Mouse (Mus musculus): ENCODE results near the gene Ccdc141. TPM values are rescaled to one million over a fixed set of nuclear protein-coding genes. Genes with fewer than 3 reads are reported as not detected.

The Ccdc141 gene
- polyA plus RNA-seq, 1 experiment from 2014 or later = 7.1 TPM

GRCm38 (mm10) chr2:77173821-77174220 lies 3.4 kb upstream of the Ccdc141 start:
- Histone ChIP-seq H3K27ac (replicated peaks) (no peak overlapping the region), H3K36me3 (no peaks in the 10 kb centered on the region), H3K27me3 (replicated peaks) (no peaks in the 10 kb centered on the region), H3K4me2 (no peak overlapping the region), H3K4me1 (peaks cover 41% of the 10 kb centered on the region), H3K4me3 (replicated peaks) (no peak overlapping the region), H3K9me3 (replicated peaks) (no peaks in the 10 kb centered on the region), H3K9ac (replicated peaks) (no peak overlapping the region)
- ATAC-seq (ENCODE audit: low FRiP score) = no peak
- WGBS = 88% methylated on average over 6 of the region's 6 CpGs

GRCm38 (mm10) chr2:77173366-77173765 lies 2.9 kb upstream of the Ccdc141 start:
- H3K36me3 ChIP-seq = no peaks in the 10 kb centered on the region
- no peak overlapping the region for H3K4me2 ChIP-seq
- no peak overlapping the region for H3K4me3 ChIP-seq (replicated peaks)
- H3K27ac ChIP-seq (replicated peaks) = no peak overlapping the region
- 42% methylated on average over 6 of the region's 6 CpGs for WGBS
- H3K27me3 ChIP-seq (replicated peaks) = no peaks in the 10 kb centered on the region
- H3K9me3 ChIP-seq (replicated peaks) = no peaks in the 10 kb centered on the region
- H3K4me1 ChIP-seq = peaks cover 41% of the 10 kb centered on the region
- ATAC-seq (ENCODE audit: low FRiP score) = no peak
- no peak overlapping the region for H3K9ac ChIP-seq (replicated peaks)

GRCm38 (mm10) chr2:77172241-77172671 lies 1.8 kb upstream of the Ccdc141 start:
- ATAC-seq (ENCODE audit: low FRiP score) = peak; percentile 33

GRCm38 (mm10) chr2:77171444-77172240 lies 1.2 kb upstream of the Ccdc141 start:
- peak overlapping the region; percentile 3; the same call in 1 of the 2 replicates for H3K27ac ChIP-seq (replicated peaks)

More at GRCm38 (mm10) chr2:77172241-77172671, 1.8 kb upstream of the Ccdc141 start:
- H3K4me3 ChIP-seq (replicated peaks) = no peak overlapping the region
- H3K36me3 ChIP-seq = no peaks in the 10 kb centered on the region
- H3K9me3 ChIP-seq (replicated peaks) = no peaks in the 10 kb centered on the region
- no peaks in the 10 kb centered on the region for H3K27me3 ChIP-seq (replicated peaks)
- 48% methylated on average over 10 of the region's 10 CpGs for WGBS
- H3K9ac ChIP-seq (replicated peaks) = no peak overlapping the region
- H3K4me2 ChIP-seq = 0 out of 2 replicates have a peak overlapping the region, but pooled peaks have one; percentile 13
- H3K27ac ChIP-seq (replicated peaks) = peak overlapping the region; percentile 3
- peaks cover 41% of the 10 kb centered on the region for H3K4me1 ChIP-seq

GRCm38 (mm10) chr2:77169916-77170632 lies 362 bp downstream of the Ccdc141 start:
- Histone ChIP-seq H3K4me2 (peak overlapping the region; percentile 72), H3K4me1 (peaks cover 41% of the 10 kb centered on the region), H3K9me3 (replicated peaks) (no peaks in the 10 kb centered on the region), H3K27ac (replicated peaks) (peak overlapping the region; percentile 33; the same call in 1 of the 2 replicates), H3K9ac (replicated peaks) (peak overlapping the region; percentile 43), H3K27me3 (replicated peaks) (no peaks in the 10 kb centered on the region), H3K36me3 (no peaks in the 10 kb centered on the region), H3K4me3 (replicated peaks) (peak overlapping the region; percentile 38)
- ATAC-seq (ENCODE audit: low FRiP score) = peak; percentile 16; the same call in 1 of the 2 replicates
- WGBS = 7% methylated on average over 21 of the region's 21 CpGs

More at GRCm38 (mm10) chr2:77171444-77172240, 1.2 kb upstream of the Ccdc141 start:
- Histone ChIP-seq H3K9ac (replicated peaks) (no peak overlapping the region), H3K4me3 (replicated peaks) (no peak overlapping the region), H3K9me3 (replicated peaks) (no peaks in the 10 kb centered on the region), H3K4me2 (peak overlapping the region; percentile 13), H3K36me3 (no peaks in the 10 kb centered on the region), H3K27me3 (replicated peaks) (no peaks in the 10 kb centered on the region), H3K4me1 (peaks cover 41% of the 10 kb centered on the region)
- 59% methylated on average over 23 of the region's 23 CpGs for WGBS
- peak; percentile 49; the same call in 1 of the 2 replicates for ATAC-seq (ENCODE audit: low FRiP score)

GRCm38 (mm10) chr2:77169218-77169617 lies 1.2 kb downstream of the Ccdc141 start:
- no peak overlapping the region for H3K27ac ChIP-seq (replicated peaks)
- no peak overlapping the region for H3K9ac ChIP-seq (replicated peaks)
- WGBS = 83% methylated on average over 4 of the region's 4 CpGs
- H3K4me2 ChIP-seq = peak overlapping the region; percentile 72; the same call in 1 of the 2 replicates
- no peak overlapping the region for H3K4me3 ChIP-seq (replicated peaks)
- no peaks in the 10 kb centered on the region for H3K36me3 ChIP-seq
- H3K4me1 ChIP-seq = peaks cover 37% of the 10 kb centered on the region
- ATAC-seq (ENCODE audit: low FRiP score) = no peak
- no peaks in the 10 kb centered on the region for H3K9me3 ChIP-seq (replicated peaks)
- no peaks in the 10 kb centered on the region for H3K27me3 ChIP-seq (replicated peaks)

GRCm38 (mm10) chr2:77168781-77169180 lies 1.7 kb downstream of the Ccdc141 start:
- 91% methylated on average over 7 of the region's 7 CpGs for WGBS
- no peak for ATAC-seq (ENCODE audit: low FRiP score)
- Histone ChIP-seq H3K4me1 (peaks cover 33% of the 10 kb centered on the region), H3K4me2 (no peak overlapping the region; the same call in 1 of the 2 replicates), H3K27me3 (replicated peaks) (no peaks in the 10 kb centered on the region), H3K4me3 (replicated peaks) (no peak overlapping the region), H3K27ac (replicated peaks) (no peak overlapping the region), H3K36me3 (no peaks in the 10 kb centered on the region), H3K9me3 (replicated peaks) (no peaks in the 10 kb centered on the region), H3K9ac (replicated peaks) (no peak overlapping the region)

- Histone ChIP-seq H3K4me2 (no peak overlapping the region), H3K27me3 (replicated peaks) (no peaks in the 10 kb centered on the region), H3K9me3 (replicated peaks) (no peaks in the 10 kb centered on the region), H3K27ac (replicated peaks) (no peak overlapping the region), H3K4me3 (replicated peaks) (no peak overlapping the region), H3K9ac (replicated peaks) (no peak overlapping the region), H3K4me1 (peaks cover 28% of the 10 kb centered on the region), H3K36me3 (no peaks in the 10 kb centered on the region)
- 88% methylated on average over 13 of the region's 13 CpGs for WGBS
- ATAC-seq (ENCODE audit: low FRiP score) = no peak
Observed at GRCm38 (mm10) chr2:77168081-77168685, 2.3 kb downstream of the Ccdc141 start.

GRCm38 (mm10) chr2:77166366-77166765 lies 4.1 kb downstream of the Ccdc141 start:
- H3K4me1 ChIP-seq = peaks cover 16% of the 10 kb centered on the region
- H3K9ac ChIP-seq (replicated peaks) = no peak overlapping the region
- H3K4me3 ChIP-seq (replicated peaks) = no peak overlapping the region
- no peak overlapping the region for H3K27ac ChIP-seq (replicated peaks)
- ATAC-seq (ENCODE audit: low FRiP score) = no peak
- H3K9me3 ChIP-seq (replicated peaks) = no peaks in the 10 kb centered on the region
- no peaks in the 10 kb centered on the region for H3K27me3 ChIP-seq (replicated peaks)
- H3K36me3 ChIP-seq = no peaks in the 10 kb centered on the region
- no peak overlapping the region for H3K4me2 ChIP-seq
- WGBS = 87% methylated on average over 4 of the region's 4 CpGs

- H3K4me2 ChIP-seq = no peak overlapping the region
- no peak overlapping the region for H3K4me3 ChIP-seq (replicated peaks)
- H3K27me3 ChIP-seq (replicated peaks) = no peaks in the 10 kb centered on the region
- no peak overlapping the region for H3K27ac ChIP-seq (replicated peaks)
- H3K9me3 ChIP-seq (replicated peaks) = no peaks in the 10 kb centered on the region
- H3K4me1 ChIP-seq = peaks cover under 1% of the 10 kb centered on the region; the same call in 1 of the 2 replicates
- H3K9ac ChIP-seq (replicated peaks) = no peak overlapping the region
- H3K36me3 ChIP-seq = no peaks in the 10 kb centered on the region
- 87% methylated on average over 3 of the region's 3 CpGs for WGBS
- ATAC-seq (ENCODE audit: low FRiP score) = no peak
Observed at GRCm38 (mm10) chr2:77164662-77165061, 5.8 kb downstream of the Ccdc141 start.

- Histone ChIP-seq H3K4me2 (no peak overlapping the region), H3K27ac (replicated peaks) (no peak overlapping the region), H3K4me3 (replicated peaks) (no peak overlapping the region), H3K9ac (replicated peaks) (no peak overlapping the region), H3K27me3 (replicated peaks) (no peaks in the 10 kb centered on the region), H3K36me3 (no peaks in the 10 kb centered on the region), H3K4me1 (no peaks in the 10 kb centered on the region), H3K9me3 (replicated peaks) (no peaks in the 10 kb centered on the region)
- WGBS = 86% methylated on average over 3 of the region's 3 CpGs
- ATAC-seq (ENCODE audit: low FRiP score) = no peak
Observed at GRCm38 (mm10) chr2:77163381-77163780, 7.1 kb downstream of the Ccdc141 start.

Data from neural tube, embryonic 15.5 days (tissue).